Mouse (Mus musculus) inflammation-experienced regulatory T-cells, adult 16 weeks (primary cell): ENCODE data around the gene 4930486L24Rik. TPM values are rescaled to one million over a fixed set of nuclear protein-coding genes. Genes with fewer than 3 reads are reported as not detected.

Experiments
- polyA plus RNA-seq: library from polyadenylated mRNA; unstranded; fragments of 100-300 nt; shearing (Covaris generic); gene quantifications from one replicate; pipeline ENCODE4 v1.2.1, GENCODE M21; 2017

Gene 4930486L24Rik
- polyA plus RNA-seq: 2.0 TPM

DNA sequence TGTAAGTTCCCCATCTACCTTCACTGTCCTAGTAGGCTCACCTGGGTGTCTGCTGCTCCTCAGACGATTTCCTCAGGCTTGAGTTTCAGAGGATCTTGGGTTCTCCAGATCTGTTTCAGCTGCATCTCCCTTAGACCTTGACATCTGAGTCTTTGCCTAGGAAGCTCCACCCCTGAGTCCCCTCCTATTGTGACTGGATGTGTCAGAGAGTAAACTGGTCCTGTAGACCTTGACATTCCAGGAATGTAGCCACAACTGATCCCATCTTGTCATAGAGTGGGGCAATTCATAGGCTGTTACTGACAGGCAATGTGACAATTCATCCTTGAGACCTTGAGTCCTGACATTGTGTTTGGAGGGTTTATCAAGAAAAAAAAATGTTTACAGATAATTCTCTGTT lies at the start of gene 4930486L24Rik:
Gene 4930486L24Rik (minus strand): TSS at position 195 of the 400 bp plus-strand sequence.

DNA sequence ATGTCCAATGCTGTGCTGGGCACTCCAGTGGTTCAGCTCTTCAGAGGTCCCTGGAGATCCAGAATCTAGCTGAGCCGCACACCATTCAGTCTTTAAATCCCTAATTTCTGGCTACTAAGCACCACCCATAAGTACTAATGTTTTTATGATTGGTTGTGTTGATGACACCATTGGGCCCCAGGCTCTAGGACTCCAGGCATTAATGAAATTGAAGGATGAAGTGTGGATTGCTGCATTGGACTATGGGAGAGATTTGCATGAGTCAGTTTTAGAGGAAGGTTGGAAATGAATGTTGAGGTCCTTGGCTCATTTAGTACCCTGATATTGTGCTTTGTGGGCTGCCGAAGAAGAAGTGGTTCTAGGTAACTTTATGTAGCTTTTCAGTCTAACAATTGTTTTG lies 40.5 kb upstream of the 4930486L24Rik start, which contains the start of gene Tpbpb:
Gene Tpbpb (minus strand): TSS at position 101 of the 400 bp plus-strand sequence.

DNA sequence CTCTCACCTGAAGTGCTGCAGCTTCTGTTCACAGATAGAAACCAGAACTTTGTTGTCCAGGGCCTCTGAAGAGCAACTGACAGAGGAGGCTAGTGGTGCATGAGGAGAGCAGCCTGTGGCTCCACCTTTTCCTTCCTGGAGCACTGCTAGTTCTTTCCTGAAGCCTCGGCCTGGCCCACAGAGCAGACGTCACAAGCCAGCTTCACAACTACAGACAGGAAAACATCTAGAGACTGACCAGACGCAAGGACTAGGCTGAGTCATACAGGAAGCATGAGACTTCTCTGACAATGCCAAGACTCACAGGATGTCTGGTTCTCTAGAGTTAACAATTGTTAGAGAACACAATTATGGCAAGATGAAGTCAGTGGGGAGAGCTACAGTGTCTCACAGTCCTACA lies 33.1 kb upstream of the 4930486L24Rik start, which contains the start of gene Ctla2b:
Gene Ctla2b (minus strand): TSS at position 120 of the 400 bp plus-strand sequence.

DNA sequence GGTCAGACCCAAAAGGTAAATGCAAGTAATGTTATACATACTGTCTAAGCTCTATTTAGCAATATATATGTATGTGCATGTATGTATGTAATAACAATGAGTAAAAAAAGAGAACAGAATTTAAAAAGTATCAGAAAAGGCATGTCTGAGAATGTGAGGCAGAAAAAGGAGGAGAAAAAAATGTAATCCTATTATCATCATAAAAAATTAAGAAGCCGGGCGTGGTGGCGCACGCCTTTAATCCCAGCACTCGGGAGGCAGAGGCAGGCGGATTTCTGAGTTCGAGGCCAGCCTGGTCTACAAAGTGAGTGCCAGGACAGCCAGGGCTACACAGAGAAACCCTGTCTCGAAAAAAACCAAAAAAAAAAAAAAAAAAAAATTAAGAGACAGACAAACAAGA lies 32.5 kb upstream of the 4930486L24Rik start, which contains the start of gene Gm49392:
Gene Gm49392 (minus strand): TSS at position 101 of the 400 bp plus-strand sequence.

DNA sequence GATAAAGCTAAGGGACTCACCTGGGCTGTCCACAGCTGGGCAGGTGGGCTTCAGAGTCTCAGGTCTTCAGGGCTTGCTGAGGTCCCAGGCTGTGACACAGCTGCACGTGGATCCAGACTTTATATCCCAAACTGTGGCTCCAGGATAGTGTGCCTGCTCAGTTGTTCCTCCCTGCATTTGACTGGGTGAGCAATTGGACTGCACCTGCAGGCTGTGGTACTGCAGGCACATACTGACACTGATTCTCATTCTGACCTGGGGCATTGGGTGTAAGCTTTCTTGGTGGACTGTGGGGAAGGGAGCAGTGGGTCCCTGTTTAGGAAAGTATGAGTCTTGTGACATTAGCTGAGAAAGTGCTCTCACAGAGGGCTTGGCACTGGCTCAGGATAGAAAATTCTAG lies 61.5 kb downstream of the 4930486L24Rik start, which contains the start of gene Ctsll3:
Gene Ctsll3 (minus strand): TSS at position 101 of the 400 bp plus-strand sequence.

Other genes starting within 250 kb of the 4930486L24Rik start
- gene BC051665, start 78.1 kb downstream of the 4930486L24Rik start, polyA plus RNA-seq: not detected
- gene Ctsll3, start 61.6 kb downstream of the 4930486L24Rik start, polyA plus RNA-seq: not detected
- not detected for gene Gm49392, start 32.4 kb upstream of the 4930486L24Rik start, polyA plus RNA-seq
- 8.4 TPM for gene Ctla2b, start 33.0 kb upstream of the 4930486L24Rik start, polyA plus RNA-seq
- gene Tpbpb, start 40.4 kb upstream of the 4930486L24Rik start, polyA plus RNA-seq: not detected
- gene Gm49393, start 71.1 kb upstream of the 4930486L24Rik start, polyA plus RNA-seq: not detected
- not detected for gene Gm49391, start 72.1 kb upstream of the 4930486L24Rik start, polyA plus RNA-seq
- 39.0 TPM for gene Ctla2a, start 72.2 kb upstream of the 4930486L24Rik start, polyA plus RNA-seq
- gene Tpbpa, start 77.5 kb upstream of the 4930486L24Rik start, polyA plus RNA-seq: not detected
- gene Ctsj, start 141.5 kb upstream of the 4930486L24Rik start, polyA plus RNA-seq: not detected
- gene Ctsq, start 176.2 kb upstream of the 4930486L24Rik start, polyA plus RNA-seq: not detected